Mouse (Mus musculus) MEL (cell line): ENCODE measurements around the gene Necab3. TPM values are rescaled to one million over a fixed set of nuclear protein-coding genes. Genes with fewer than 3 reads are reported as not detected.

Experiments
- DNase-seq: peaks from one replicate; pipeline ENCODE4 v3.0.0; 2011; ENCODE audit warnings: low read depth, low spot score
- H3K27ac ChIP-seq: 2 replicates; pipeline ENCODE4 v1.5.1; 2012; ENCODE audit warnings: low read depth, mild to moderate bottlenecking, control low read depth, low read length, moderate library complexity; ENCODE audit not compliant: control insufficient read depth
- H3K27me3 ChIP-seq, 2 experiments: fragments of 150-350 bp in 1 of 2; sonication (generic) in 1 of 2; 2 replicates each; pipeline ENCODE4 v1.6.1; 2012; ENCODE audit warnings: low read length in 2 of 2, mild to moderate bottlenecking in 2 of 2, improper control_type of control experiment in 1 of 2, moderate library complexity in 1 of 2; ENCODE audit not compliant: insufficient read depth in 2 of 2, control insufficient read depth in 1 of 2
- H3K36me3 ChIP-seq, 2 experiments: 2 replicates each; pipeline ENCODE4 v1.6.1; 2012 to 2014; ENCODE audit warnings: low read length in 2 of 2, improper control_type of control experiment in 1 of 2, inconsistent platforms in 1 of 2, mild to moderate bottlenecking in 1 of 2; ENCODE audit not compliant: insufficient read depth in 2 of 2, control insufficient read depth in 1 of 2
- H3K4me1 ChIP-seq, 2 experiments: fragments of 150-350 bp in 1 of 2; sonication (generic) in 1 of 2; 2 replicates each; pipeline ENCODE4 v1.6.1; 2012; ENCODE audit warnings: low read length in 2 of 2, improper control_type of control experiment in 1 of 2, mild to moderate bottlenecking in 1 of 2; ENCODE audit not compliant: insufficient read depth in 2 of 2, control insufficient read depth in 1 of 2
- H3K4me3 ChIP-seq, 2 experiments: fragments of 150-350 bp in 1 of 2; sonication (generic) in 1 of 2; 2 replicates each; pipeline ENCODE4 v1.5.1; 2012; ENCODE audit warnings: low read depth in 2 of 2, low read length in 2 of 2, mild to moderate bottlenecking in 2 of 2, moderate library complexity in 2 of 2, control low read depth in 1 of 2, improper control_type of control experiment in 1 of 2; ENCODE audit not compliant: control insufficient read depth in 1 of 2, insufficient read depth in 1 of 2
- H3K79me2 ChIP-seq: 2 replicates; pipeline ENCODE4 v1.6.1; 2012; ENCODE audit warnings: mild to moderate bottlenecking, low read length, moderate library complexity; ENCODE audit not compliant: control insufficient read depth, poor library complexity, insufficient read depth
- H3K9ac ChIP-seq: 2 replicates; pipeline ENCODE4 v1.6.1; 2012; ENCODE audit warnings: low read depth, mild to moderate bottlenecking, control low read depth, low read length, moderate library complexity; ENCODE audit not compliant: control insufficient read depth, poor library complexity, severe bottlenecking
- H3K9me3 ChIP-seq: fragments of 150-350 bp; sonication (generic); replicated peaks from 2 replicates; pipeline ENCODE4 v1.6.1; 2012; ENCODE audit warnings: mild to moderate bottlenecking, low read length, improper control_type of control experiment, moderate library complexity; ENCODE audit not compliant: insufficient read depth
- E2F4 ChIP-seq: IDR thresholded peaks from 2 replicates; pipeline ENCODE4 v1.6.1; 2011; ENCODE audit warnings: low read depth, low read length, improper control_type of control experiment, borderline replicate concordance
- ELF1 ChIP-seq: IDR thresholded peaks from 2 replicates; pipeline ENCODE4 v1.6.1; 2014; ENCODE audit warnings: low read depth, mild to moderate bottlenecking, inconsistent platforms, low read length, improper control_type of control experiment, moderate library complexity
- ETS1 ChIP-seq: IDR thresholded peaks from 2 replicates; pipeline ENCODE4 v1.6.1; 2012; ENCODE audit warnings: low read depth, mild to moderate bottlenecking, inconsistent platforms, low read length, improper control_type of control experiment, moderate library complexity
- GABPA ChIP-seq: IDR thresholded peaks from 2 replicates; pipeline ENCODE4 v1.6.1; 2012; ENCODE audit warnings: low read depth, mild to moderate bottlenecking, inconsistent platforms, low read length, improper control_type of control experiment, moderate library complexity
- JUND ChIP-seq: IDR thresholded peaks from 2 replicates; pipeline ENCODE4 v1.6.1; 2011; ENCODE audit warnings: low read depth, mild to moderate bottlenecking, improper control_type of control experiment, low read length
- KAT2A ChIP-seq: conservative IDR thresholded peaks from 2 replicates; pipeline ENCODE4 v1.6.1; 2012; ENCODE audit warnings: low read depth, low read length, improper control_type of control experiment, inconsistent platforms
- MAFK ChIP-seq: IDR thresholded peaks from 2 replicates; pipeline ENCODE4 v1.6.1; 2011; ENCODE audit warnings: low read depth, mild to moderate bottlenecking, low read length, improper control_type of control experiment, borderline replicate concordance
- MAX ChIP-seq: IDR thresholded peaks from 2 replicates; pipeline ENCODE4 v1.6.1; 2011; ENCODE audit warnings: low read length, improper control_type of control experiment
- MAZ ChIP-seq: IDR thresholded peaks from 2 replicates; pipeline ENCODE4 v1.6.1; 2012; ENCODE audit warnings: low read depth, mild to moderate bottlenecking, inconsistent platforms, low read length, improper control_type of control experiment
- MEF2A ChIP-seq: IDR thresholded peaks from 2 replicates; pipeline ENCODE4 v1.6.1; 2014; ENCODE audit warnings: low read depth, mild to moderate bottlenecking, inconsistent platforms, low read length, improper control_type of control experiment; ENCODE audit not compliant: poor library complexity, insufficient replicate concordance, severe bottlenecking; ENCODE audit errors: extremely low read depth
- MYC ChIP-seq: IDR thresholded peaks from 2 replicates; pipeline ENCODE4 v1.6.1; 2011; ENCODE audit warnings: low read depth, mild to moderate bottlenecking, low read length, improper control_type of control experiment, moderate library complexity
- NELFE ChIP-seq: IDR thresholded peaks from 2 replicates; pipeline ENCODE4 v1.6.1; 2011; ENCODE audit warnings: low read depth, low read length, improper control_type of control experiment
- NRF1 ChIP-seq: IDR thresholded peaks from 2 replicates; pipeline ENCODE4 v1.6.1; 2014; ENCODE audit warnings: low read depth, mild to moderate bottlenecking, inconsistent platforms, low read length, improper control_type of control experiment, moderate library complexity; ENCODE audit not compliant: poor library complexity, insufficient read depth, severe bottlenecking
- POLR2A ChIP-seq, 2 experiments: IDR thresholded peaks; 2 replicates each; pipeline ENCODE4 v1.6.1; 2011 to 2012; ENCODE audit warnings: low read length in 2 of 2, mild to moderate bottlenecking in 2 of 2, control low read depth in 1 of 2, improper control_type of control experiment in 1 of 2, low read depth in 1 of 2, moderate library complexity in 1 of 2; ENCODE audit not compliant: control insufficient read depth in 1 of 2, insufficient read depth in 1 of 2, poor library complexity in 1 of 2
- RAD21 ChIP-seq: IDR thresholded peaks from 2 replicates; pipeline ENCODE4 v1.6.1; 2011; ENCODE audit warnings: mild to moderate bottlenecking, low read depth, low read length, improper control_type of control experiment
- RCOR1 ChIP-seq: IDR thresholded peaks from 2 replicates; pipeline ENCODE4 v1.6.1; 2012; ENCODE audit warnings: low read depth, mild to moderate bottlenecking, inconsistent platforms, low read length, improper control_type of control experiment
- SIN3A ChIP-seq: IDR thresholded peaks from 2 replicates; pipeline ENCODE4 v1.6.1; 2012; ENCODE audit warnings: low read length, improper control_type of control experiment, inconsistent platforms
- TAL1 ChIP-seq: IDR thresholded peaks from 2 replicates; pipeline ENCODE4 v1.6.1; 2012; ENCODE audit warnings: mild to moderate bottlenecking, inconsistent platforms, low read length, moderate library complexity, mixed read lengths
- USF1 ChIP-seq: IDR thresholded peaks from 2 replicates; pipeline ENCODE4 v1.6.1; 2014; ENCODE audit warnings: low read depth, mild to moderate bottlenecking, inconsistent platforms, low read length, improper control_type of control experiment, moderate library complexity
- ZC3H11A ChIP-seq: IDR thresholded peaks from 2 replicates; pipeline ENCODE4 v1.6.1; 2012; ENCODE audit warnings: low read depth, mild to moderate bottlenecking, inconsistent platforms, low read length, improper control_type of control experiment
- ZKSCAN1 ChIP-seq: IDR thresholded peaks from 2 replicates; pipeline ENCODE4 v1.6.1; 2012; ENCODE audit warnings: low read depth, mild to moderate bottlenecking, inconsistent platforms, low read length, improper control_type of control experiment, moderate library complexity
- ZMIZ1 ChIP-seq: IDR thresholded peaks from 2 replicates; pipeline ENCODE4 v1.6.1; 2012; ENCODE audit warnings: low read depth, mild to moderate bottlenecking, inconsistent platforms, low read length, improper control_type of control experiment, moderate library complexity
- polyA plus RNA-seq, 2 experiments: library from polyadenylated mRNA; stranded (reverse) in 1 of 2; unstranded in 1 of 2; fragments of >175 nt in 1 of 2; fragments of >200 nt in 1 of 2; gene quantifications; 2 replicates each; pipeline versions ENCODE4 v1.2.1 to v1.2.4; 2012; ENCODE audit warnings: low replicate concordance in 2 of 2, low read depth in 1 of 2; ENCODE audit not compliant: insufficient read length in 2 of 2, insufficient read depth in 1 of 2, missing spikeins in 1 of 2
- total RNA-seq: library from RNA; depleted of rRNA; stranded (reverse); fragments of 300-350 nt; gene quantifications from 2 replicates; pipeline ENCODE4 v1.2.3, GENCODE M21; 2012

The Necab3 gene
- total and polyA plus RNA-seq, 3 experiments = 4.0 to 12.1 TPM; not detected in 1

DNA sequence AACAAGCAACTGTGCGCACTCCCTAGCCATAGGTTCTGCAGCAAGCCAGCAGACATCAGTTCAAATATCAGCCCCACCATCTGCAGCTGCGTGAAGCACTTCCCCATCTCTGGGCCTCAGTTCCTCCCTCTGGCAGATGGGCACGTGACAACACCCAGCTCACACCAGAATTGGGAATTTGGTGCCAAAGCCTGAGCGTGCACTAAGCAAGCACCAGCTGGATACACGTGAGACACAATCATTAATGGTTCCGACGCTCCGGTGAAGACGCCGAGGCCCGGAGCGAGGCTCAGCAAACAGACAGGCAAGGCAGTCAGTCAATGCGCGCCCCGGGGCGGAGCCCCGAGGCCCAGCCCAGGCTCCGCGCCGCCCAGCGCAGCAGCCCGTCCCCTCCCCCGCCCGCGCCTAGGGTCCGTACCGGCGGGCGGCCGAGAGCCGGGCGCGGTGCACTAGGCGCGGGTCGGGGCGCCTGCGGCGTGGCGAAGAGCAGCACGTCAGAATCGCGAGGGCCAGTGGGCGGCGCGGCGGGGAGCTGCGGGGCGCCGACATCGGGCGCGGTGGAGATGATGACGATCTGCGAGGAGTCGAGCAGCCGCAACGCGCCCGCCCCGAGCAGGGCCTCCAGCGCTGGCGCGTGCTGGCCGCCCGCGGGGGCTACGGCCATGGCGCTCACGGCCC, 10.5 kb upstream of the Necab3 start (continued):
- TF ChIP-seq JUND = no peak
- TF ChIP-seq TAL1 = peak; percentile 88
- no peak for TF ChIP-seq ZC3H11A
- TF ChIP-seq ZKSCAN1 = 0 out of 2 replicates have a peak, but pooled peaks have one; percentile 33
- no peak for TF ChIP-seq MAFK
- TF ChIP-seq NRF1 = peak; percentile 54; the same call in 1 of the 2 replicates
- peak; percentile 39 to 70; a peak in 2 of 4 replicates for TF ChIP-seq POLR2A (IDR thresholded peaks at IDR 0.05; ENCODE audit: control insufficient read depth in 1 of 2, insufficient read depth in 1 of 2, low read depth in 1 of 2, low read length in 2 of 2, poor library complexity in 1 of 2)
- TF ChIP-seq RCOR1 = peak; percentile 76
- peak; percentile 49; the same call in 1 of the 2 replicates for TF ChIP-seq KAT2A
- peak; percentile 97 for TF ChIP-seq MAX
- TF ChIP-seq SIN3A = peak; percentile 98
- TF ChIP-seq MAZ = peak; percentile 58; the same call in 1 of the 2 replicates
- TF ChIP-seq NELFE = peak; percentile 67
- peak; percentile 50; the same call in 1 of the 2 replicates for TF ChIP-seq ZMIZ1
- no peak for TF ChIP-seq MEF2A
- TF ChIP-seq ELF1 = peak; percentile 57; the same call in 1 of the 2 replicates
- no peak; the same call in 1 of the 2 replicates for TF ChIP-seq E2F4
- TF ChIP-seq MYC = peak; percentile 94
- no peak for TF ChIP-seq RAD21
- peak; percentile 99 for TF ChIP-seq USF1
- TF ChIP-seq GABPA = no peak

DNA sequence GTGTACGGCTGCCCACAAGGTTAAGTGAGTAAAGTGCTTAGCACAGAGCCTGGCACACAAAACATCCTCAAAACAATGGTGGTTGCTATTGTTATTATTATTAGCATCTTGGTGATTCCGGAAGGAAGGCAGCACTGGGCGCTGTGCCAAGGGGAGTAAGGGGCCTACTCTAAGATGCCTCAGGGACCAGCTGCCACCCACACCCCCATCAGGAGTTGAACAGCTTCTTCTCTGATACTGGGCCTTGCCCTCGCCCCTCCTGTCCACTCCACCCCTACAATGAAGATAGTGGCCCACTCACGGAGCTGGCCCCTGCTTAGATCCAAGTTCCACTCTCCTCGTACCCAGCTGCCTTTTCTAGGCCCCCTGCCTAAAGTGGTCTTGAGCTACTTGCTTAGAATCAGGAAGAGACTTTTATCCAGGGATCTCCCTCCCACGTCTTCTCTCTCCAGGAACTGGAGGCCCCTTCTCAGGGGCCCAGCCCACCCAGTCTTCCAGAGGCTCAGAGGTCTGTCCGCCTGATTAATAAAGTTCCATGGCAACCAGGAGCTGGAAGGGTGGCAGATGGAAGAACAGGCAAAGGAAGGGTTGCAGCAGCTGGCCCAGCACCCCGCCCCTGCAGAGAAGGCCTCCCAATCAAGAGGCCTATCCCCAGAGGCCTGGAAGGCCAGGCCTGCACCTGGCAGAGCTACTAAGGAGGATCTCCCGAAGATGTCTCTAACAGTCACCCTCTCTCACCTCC, 9.8 kb upstream of the Necab3 start:
- no peaks in the 10 kb centered on the region for H3K9me3 ChIP-seq
- peak overlapping the region; percentile 86 for H3K9ac ChIP-seq
- peaks cover 32% of the 10 kb centered on the region for H3K79me2 ChIP-seq
- DNase-seq = peak; percentile 68
- peak overlapping the region; percentile 68 to 72 for H3K4me3 ChIP-seq
- H3K27me3 ChIP-seq = no peaks in the 10 kb centered on the region
- H3K36me3 ChIP-seq = peaks cover 0 to 23% of the 10 kb centered on the region in 2 experiments; a peak in 2 of 4 replicates
- TF ChIP-seq RCOR1 (0 out of 2 replicates have a peak, but pooled peaks have one; percentile 18), ETS1 (no peak)
- H3K4me1 ChIP-seq = peaks cover 0 to 23% of the 10 kb centered on the region in 2 experiments; a peak in 3 of 4 replicates
- H3K27ac ChIP-seq = peak overlapping the region; percentile 98
